Mouse (Mus musculus): ENCODE measurements around the gene Eif3l. TPM values are rescaled to one million over a fixed set of nuclear protein-coding genes. Genes with fewer than 3 reads are reported as not detected.

Eif3l gene
- polyA plus RNA-seq, 1 experiment = 105 TPM

- WGBS = 87% methylated on average over 4 of the region's 4 CpGs
- no peak for DNase-seq
- Histone ChIP-seq H3K4me3 (replicated peaks; ENCODE audit: extremely low read depth, low read depth, low read length) (no peak overlapping the region), H3K4me1 (ENCODE audit: control insufficient read depth, insufficient read depth, low read length) (peaks cover 18% of the 10 kb centered on the region)
- TF ChIP-seq POLR2A (IDR thresholded peaks at IDR 0.05; ENCODE audit: borderline replicate concordance, extremely low read depth, low read depth, low read length) (no peak), CTCF (IDR thresholded peaks at IDR 0.05; ENCODE audit: insufficient read depth, low read length) (no peak)
Measured at GRCm38 (mm10) chr15:79100391-79100790, 25.4 kb downstream of the Eif3l start.

GRCm38 (mm10) chr15:79101531-79101930 lies 26.6 kb downstream of the Eif3l start:
- no peak for DNase-seq
- TF ChIP-seq CTCF (IDR thresholded peaks at IDR 0.05; ENCODE audit: insufficient read depth, low read length) = no peak
- TF ChIP-seq POLR2A (IDR thresholded peaks at IDR 0.05; ENCODE audit: borderline replicate concordance, extremely low read depth, low read depth, low read length) = no peak
- H3K4me3 ChIP-seq (replicated peaks; ENCODE audit: extremely low read depth, low read depth, low read length) = no peak overlapping the region
- peaks cover 18% of the 10 kb centered on the region for H3K4me1 ChIP-seq (ENCODE audit: control insufficient read depth, insufficient read depth, low read length)

GRCm38 (mm10) chr15:79103264-79103663 lies 28.3 kb downstream of the Eif3l start:
- no peak overlapping the region for H3K4me3 ChIP-seq (replicated peaks; ENCODE audit: extremely low read depth, low read depth, low read length)
- no peak for DNase-seq
- no peak for TF ChIP-seq POLR2A (IDR thresholded peaks at IDR 0.05; ENCODE audit: borderline replicate concordance, extremely low read depth, low read depth, low read length)
- peaks cover 9% of the 10 kb centered on the region for H3K4me1 ChIP-seq (ENCODE audit: control insufficient read depth, insufficient read depth, low read length)
- 85% methylated on average over 10 of the region's 10 CpGs for WGBS

GRCm38 (mm10) chr15:79105804-79106203 lies 30.8 kb downstream of the Eif3l start:
- Histone ChIP-seq H3K4me3 (replicated peaks; ENCODE audit: extremely low read depth, low read depth, low read length) (no peak overlapping the region), H3K4me1 (ENCODE audit: control insufficient read depth, insufficient read depth, low read length) (peaks cover 6% of the 10 kb centered on the region)
- TF ChIP-seq POLR2A (IDR thresholded peaks at IDR 0.05; ENCODE audit: borderline replicate concordance, extremely low read depth, low read depth, low read length) (no peak), CTCF (IDR thresholded peaks at IDR 0.05; ENCODE audit: insufficient read depth, low read length) (no peak)
- whole genome bisulfite sequencing = 55% methylated on average over 2 of the region's 2 CpGs
- DNase-seq = no peak

GRCm38 (mm10) chr15:79107966-79108365 lies 33.0 kb downstream of the Eif3l start:
- no peak for DNase-seq
- 32% methylated on average over 7 of the region's 7 CpGs for WGBS
- Histone ChIP-seq H3K4me1 (ENCODE audit: control insufficient read depth, insufficient read depth, low read length) (peaks cover 10% of the 10 kb centered on the region), H3K4me3 (replicated peaks; ENCODE audit: extremely low read depth, low read depth, low read length) (no peak overlapping the region)
- TF ChIP-seq POLR2A (IDR thresholded peaks at IDR 0.05; ENCODE audit: borderline replicate concordance, extremely low read depth, low read depth, low read length) (no peak), CTCF (IDR thresholded peaks at IDR 0.05; ENCODE audit: insufficient read depth, low read length) (no peak)

- Histone ChIP-seq H3K4me3 (replicated peaks; ENCODE audit: extremely low read depth, low read depth, low read length) (peak within 1 kb of the TSS; percentile 83), H3K4me1 (ENCODE audit: control insufficient read depth, insufficient read depth, low read length) (peaks cover 10% of the 10 kb centered on the region)
- peak; percentile 75 for DNase-seq
- TF ChIP-seq POLR2A (IDR thresholded peaks at IDR 0.05; ENCODE audit: borderline replicate concordance, extremely low read depth, low read depth, low read length) (peak; percentile 52; the same call in 1 of the 2 replicates), CTCF (IDR thresholded peaks at IDR 0.05; ENCODE audit: insufficient read depth, low read length) (no peak)
- 1% methylated on average over 80 of the region's 85 CpGs for WGBS
Measured at GRCm38 (mm10) chr15:79108421-79109320, 33.7 kb downstream of the Eif3l start, which contains the start of gene Micall1. Gene Micall1, plus strand, starts transcription at chr15:79108898.

GRCm38 (mm10) chr15:79109321-79109934 lies 34.4 kb downstream of the Eif3l start:
- TF ChIP-seq CTCF (IDR thresholded peaks at IDR 0.05; ENCODE audit: insufficient read depth, low read length) (no peak), POLR2A (IDR thresholded peaks at IDR 0.05; ENCODE audit: borderline replicate concordance, extremely low read depth, low read depth, low read length) (no peak)
- 1% methylated on average over 46 of the region's 46 CpGs for WGBS
- DNase-seq = no peak
- H3K4me3 ChIP-seq (replicated peaks; ENCODE audit: extremely low read depth, low read depth, low read length) = peak overlapping the region; percentile 83
- peaks cover 10% of the 10 kb centered on the region for H3K4me1 ChIP-seq (ENCODE audit: control insufficient read depth, insufficient read depth, low read length)

- 18% methylated on average over 9 of the region's 9 CpGs for WGBS
- no peak for TF ChIP-seq CTCF (IDR thresholded peaks at IDR 0.05; ENCODE audit: insufficient read depth, low read length)
- no peak for TF ChIP-seq POLR2A (IDR thresholded peaks at IDR 0.05; ENCODE audit: borderline replicate concordance, extremely low read depth, low read depth, low read length)
- DNase-seq = no peak
- peak overlapping the region; percentile 83 for H3K4me3 ChIP-seq (replicated peaks; ENCODE audit: extremely low read depth, low read depth, low read length)
- peaks cover 10% of the 10 kb centered on the region for H3K4me1 ChIP-seq (ENCODE audit: control insufficient read depth, insufficient read depth, low read length)
Measured at GRCm38 (mm10) chr15:79110031-79110430, 35.1 kb downstream of the Eif3l start.

GRCm38 (mm10) chr15:79110528-79110927 lies 35.5 kb downstream of the Eif3l start:
- Histone ChIP-seq H3K4me1 (ENCODE audit: control insufficient read depth, insufficient read depth, low read length) (peaks cover 10% of the 10 kb centered on the region), H3K4me3 (replicated peaks; ENCODE audit: extremely low read depth, low read depth, low read length) (no peak overlapping the region)
- DNase-seq = no peak
- TF ChIP-seq CTCF (IDR thresholded peaks at IDR 0.05; ENCODE audit: insufficient read depth, low read length) = no peak
- no peak for TF ChIP-seq POLR2A (IDR thresholded peaks at IDR 0.05; ENCODE audit: borderline replicate concordance, extremely low read depth, low read depth, low read length)
- 57% methylated on average over 2 of the region's 2 CpGs for WGBS

All from lung, adult 2 months (tissue).